Mouse (Mus musculus): Measurements from ENCODE around the gene Dmrtc1c1.

GRCm38 (mm10) chrX:102765878-102766277 lies 36.9 kb upstream of the Dmrtc1c1 start:
- TF ChIP-seq CTCF (IDR thresholded peaks at IDR 0.05; ENCODE audit: low read depth, low read length) (no peak), GATA2 (IDR thresholded peaks at IDR 0.05; ENCODE audit: borderline replicate concordance, low read depth, low read length) (no peak), POLR2AphosphoS5 (IDR thresholded peaks at IDR 0.05; ENCODE audit: insufficient replicate concordance, low read depth, low read length) (no peak), TAL1 (conservative IDR thresholded peaks at IDR 0.05; ENCODE audit: low read depth, low read length) (no peak), GATA1 (IDR thresholded peaks at IDR 0.05; ENCODE audit: borderline replicate concordance, low read length) (no peak)
